Mouse (Mus musculus) gastrocnemius, postnatal 4 days (tissue): ENCODE results near the gene Epb41l3. TPM values are rescaled to one million over a fixed set of nuclear protein-coding genes. Genes with fewer than 3 reads are reported as not detected.

Experiments
- DNase-seq, 2 experiments: peaks; one replicate each; pipeline ENCODE4 v3.0.0; 2021 to 2022; ENCODE audit warnings: low spot score in 2 of 2, mixed read lengths in 2 of 2
- long read RNA-seq, 2 experiments: library from polyadenylated mRNA; stranded (forward); transcript quantifications; one replicate each; pipeline ENCODE4 v2.0.0; 2021
- total RNA-seq, 2 experiments: library from RNA; stranded (reverse); gene quantifications; 2 replicates each; pipeline ENCODE4 v1.2.3; 2021

Gene Epb41l3
- 10 to 100 TPM; 51.6 to 65.5 TPM for total RNA-seq
- long read RNA-seq, experiment 1, full-length matches to known transcripts: 13 of 61 reads
- long read RNA-seq, experiment 1, partial matches to known transcripts: 5 of 61 reads
- long read RNA-seq, experiment 1, other reads (novel, unspliced or antisense): 43 of 61 reads
- long read RNA-seq, experiment 2, transcript Epb41l3-215 (20 exons, 3,188 nt): major isoform, 7 of 76 reads
- long read RNA-seq, experiment 2, partial matches to known transcripts: 15 of 76 reads
- long read RNA-seq, experiment 2, other reads (novel, unspliced or antisense): 53 of 76 reads

- DNase-seq: peak; percentile 39 to 68
These were observed at the start of gene Epb41l3 for GRCm38 (mm10) chr17:69075501-69076237. Gene Epb41l3, plus strand, starts transcription at chr17:69075683.

- DNase-seq: no peak
These were observed 36.5 kb upstream of the Epb41l3 start for GRCm38 (mm10) chr17:69038760-69039675.

- no peak for DNase-seq
These were observed 34.0 kb upstream of the Epb41l3 start for GRCm38 (mm10) chr17:69041516-69041915.

- DNase-seq: no peak
These were observed 26.7 kb upstream of the Epb41l3 start for GRCm38 (mm10) chr17:69048826-69049225.

- no peak for DNase-seq
These were observed 21.5 kb upstream of the Epb41l3 start for GRCm38 (mm10) chr17:69054029-69054428.

- no peak for DNase-seq
These were observed 15.7 kb upstream of the Epb41l3 start for GRCm38 (mm10) chr17:69059760-69060159.

- DNase-seq: no peak
These were observed 15.1 kb upstream of the Epb41l3 start for GRCm38 (mm10) chr17:69060388-69060787.

GRCm38 (mm10) chr17:69061883-69062745 is 13.4 kb upstream of the Epb41l3 start:
- DNase-seq: no peak

- no peak for DNase-seq
These were observed 7.3 kb upstream of the Epb41l3 start for GRCm38 (mm10) chr17:69067937-69068739.

GRCm38 (mm10) chr17:69074095-69074494 is 1.4 kb upstream of the Epb41l3 start:
- no peak for DNase-seq

- peak; percentile 18 to 34 for DNase-seq
These were observed 749 bp downstream of the Epb41l3 start for GRCm38 (mm10) chr17:69076238-69076625.

GRCm38 (mm10) chr17:69076747-69077543 is 1.5 kb downstream of the Epb41l3 start:
- DNase-seq: no peak

- DNase-seq: no peak
These were observed 2.0 kb downstream of the Epb41l3 start for GRCm38 (mm10) chr17:69077544-69077920.

- DNase-seq: peak in 1 of 2 experiments; percentile 11
These were observed 6.8 kb downstream of the Epb41l3 start for GRCm38 (mm10) chr17:69082316-69082715.

GRCm38 (mm10) chr17:69091618-69092017 is 16.1 kb downstream of the Epb41l3 start:
- DNase-seq: no peak

- DNase-seq: no peak
These were observed 21.6 kb downstream of the Epb41l3 start for GRCm38 (mm10) chr17:69097068-69097467.

- no peak for DNase-seq
These were observed 22.5 kb downstream of the Epb41l3 start for GRCm38 (mm10) chr17:69097955-69098354.

- no peak for DNase-seq
These were observed 27.8 kb downstream of the Epb41l3 start for GRCm38 (mm10) chr17:69103326-69103725.
